Mouse (Mus musculus) stomach, embryonic 14.5 days (tissue): ENCODE data around the gene Fam169a. TPM values are rescaled to one million over a fixed set of nuclear protein-coding genes. Genes with fewer than 3 reads are reported as not detected.

Experiments used
- ATAC-seq: fragments of 200-750 bp; cut with Nextera tagmentation; 2 replicates; pipeline ENCODE4 v1.8.0; 2017; ENCODE audit warnings: low read depth, moderate TSS enrichment; ENCODE audit not compliant: insufficient number of reproducible peaks, insufficient read depth, low FRiP score
- H3K27ac ChIP-seq: fragments of 300-500 bp; sonication (generic); 2 replicates; pipeline ENCODE4 v1.5.1; 2014; ENCODE audit warnings: mild to moderate bottlenecking, low read length, moderate library complexity, mixed read lengths
- H3K27me3 ChIP-seq: fragments of 300-500 bp; sonication (generic); 2 replicates; pipeline ENCODE4 v1.6.1; 2014; ENCODE audit warnings: low read length, control low read depth, mixed read lengths; ENCODE audit not compliant: control insufficient read depth, insufficient read depth
- H3K36me3 ChIP-seq: fragments of 300-500 bp; sonication (generic); 2 replicates; pipeline ENCODE4 v1.6.1; 2014; ENCODE audit warnings: mild to moderate bottlenecking, control low read depth, low read length, moderate library complexity, mixed read lengths; ENCODE audit not compliant: control insufficient read depth, insufficient read depth
- H3K4me1 ChIP-seq: fragments of 300-500 bp; sonication (generic); 2 replicates; pipeline ENCODE4 v1.6.1; 2014; ENCODE audit warnings: low read length, control low read depth, mixed read lengths; ENCODE audit not compliant: control insufficient read depth, insufficient read depth
- H3K4me2 ChIP-seq: fragments of 300-500 bp; sonication (generic); replicated peaks from 2 replicates; pipeline ENCODE4 v1.6.1; 2014; ENCODE audit warnings: low read depth, low read length, control low read depth
- H3K4me3 ChIP-seq: fragments of 300-500 bp; sonication (generic); 2 replicates; pipeline ENCODE4 v1.5.1; 2014; ENCODE audit warnings: low read depth, low read length, control low read depth
- H3K9ac ChIP-seq: fragments of 300-500 bp; sonication (generic); replicated peaks from 2 replicates; pipeline ENCODE4 v1.6.1; 2014; ENCODE audit warnings: low read depth, mild to moderate bottlenecking, control low read depth, low read length, moderate library complexity, mixed read lengths
- H3K9me3 ChIP-seq: fragments of 300-500 bp; sonication (generic); 2 replicates; pipeline ENCODE4 v1.6.1; 2016; ENCODE audit warnings: low read depth, low read length, control low read depth; ENCODE audit not compliant: control insufficient read depth
- WGBS: fragments of 180-500 bp; shearing (Covaris S2); extraction: QIAGEN DNeasy Blood & Tissue Kit; methylation state at CpG from one replicate; pipeline ENCODE4 v1.1.7; 2014; 5-methylcytosine and 5-hydroxymethylcytosine counted together
- polyA plus RNA-seq: library from polyadenylated mRNA; unstranded; fragments of >200 nt; fragmentation: Nextera tagmentation; extraction: Ambion mirVana; gene quantifications from 2 replicates; pipeline ENCODE4 v1.2.1, GENCODE M21; 2014

The Fam169a gene
- polyA plus RNA-seq, 1 experiment from 2014 or later: 5.4 TPM

- H3K4me2 ChIP-seq: no peak overlapping the region
- H3K4me3 ChIP-seq: no peak overlapping the region
- no peak overlapping the region for H3K9ac ChIP-seq
- WGBS: 61% methylated on average over 8 of the region's 8 CpGs
- 0 out of 2 replicates have a peak, but pooled peaks cover 8% of the 10 kb centered on the region for H3K27me3 ChIP-seq
- H3K27ac ChIP-seq: no peak overlapping the region
- ATAC-seq: no peak
- no peaks in the 10 kb centered on the region for H3K9me3 ChIP-seq
- H3K4me1 ChIP-seq: no peaks in the 10 kb centered on the region
- H3K36me3 ChIP-seq: no peaks in the 10 kb centered on the region
These were observed 1.1 kb downstream of the Fam169a start for GRCm38 (mm10) chr13:97068151-97068550.

GRCm38 (mm10) chr13:97070931-97071625 lies 4.0 kb downstream of the Fam169a start:
- WGBS: 1% methylated on average over 49 of the region's 85 CpGs

GRCm38 (mm10) chr13:97071626-97072241 lies 4.6 kb downstream of the Fam169a start:
- Histone ChIP-seq H3K27me3 (0 out of 2 replicates have a peak, but pooled peaks cover 8% of the 10 kb centered on the region), H3K4me2 (peak overlapping the region; percentile 95), H3K27ac (no peak overlapping the region), H3K9ac (peak overlapping the region; percentile 52), H3K36me3 (no peaks in the 10 kb centered on the region), H3K9me3 (no peaks in the 10 kb centered on the region), H3K4me1 (no peaks in the 10 kb centered on the region), H3K4me3 (peak overlapping the region; percentile 75)
- ATAC-seq: peak; percentile 80; the same call in 1 of the 2 replicates
- WGBS: under 1% methylated on average over 66 of the region's 76 CpGs

More at GRCm38 (mm10) chr13:97070931-97071625, 4.0 kb downstream of the Fam169a start:
- H3K36me3 ChIP-seq: no peaks in the 10 kb centered on the region
- ATAC-seq: peak; percentile 74
- no peaks in the 10 kb centered on the region for H3K4me1 ChIP-seq
- H3K27ac ChIP-seq: no peak overlapping the region
- peak overlapping the region; percentile 75 for H3K4me3 ChIP-seq
- H3K27me3 ChIP-seq: 0 out of 2 replicates have a peak, but pooled peaks cover 8% of the 10 kb centered on the region
- peak overlapping the region; percentile 95 for H3K4me2 ChIP-seq
- H3K9me3 ChIP-seq: no peaks in the 10 kb centered on the region
- H3K9ac ChIP-seq: peak overlapping the region; percentile 52

GRCm38 (mm10) chr13:97073497-97073896 lies 6.4 kb downstream of the Fam169a start:
- Histone ChIP-seq H3K9ac (no peak overlapping the region), H3K4me1 (no peaks in the 10 kb centered on the region), H3K36me3 (no peaks in the 10 kb centered on the region), H3K27ac (no peak overlapping the region), H3K4me3 (no peak overlapping the region), H3K27me3 (0 out of 2 replicates have a peak, but pooled peaks cover 8% of the 10 kb centered on the region), H3K9me3 (no peaks in the 10 kb centered on the region), H3K4me2 (no peak overlapping the region)
- ATAC-seq: no peak
- WGBS: 33% methylated on average over 1 of the region's 1 CpGs

GRCm38 (mm10) chr13:97077556-97077955 lies 10.5 kb downstream of the Fam169a start:
- Histone ChIP-seq H3K36me3 (no peaks in the 10 kb centered on the region), H3K4me3 (no peak overlapping the region), H3K9ac (no peak overlapping the region), H3K9me3 (no peaks in the 10 kb centered on the region), H3K4me2 (no peak overlapping the region), H3K4me1 (no peaks in the 10 kb centered on the region), H3K27me3 (0 out of 2 replicates have a peak, but pooled peaks cover 2% of the 10 kb centered on the region), H3K27ac (no peak overlapping the region)
- no peak for ATAC-seq
- 95% methylated on average over 2 of the region's 2 CpGs for WGBS

- Histone ChIP-seq H3K27me3 (no peaks in the 10 kb centered on the region), H3K9ac (no peak overlapping the region), H3K27ac (no peak overlapping the region), H3K4me2 (no peak overlapping the region), H3K4me3 (no peak overlapping the region), H3K4me1 (no peaks in the 10 kb centered on the region), H3K36me3 (no peaks in the 10 kb centered on the region), H3K9me3 (no peaks in the 10 kb centered on the region)
- ATAC-seq: no peak
- WGBS: 77% methylated on average over 2 of the region's 2 CpGs
These were observed 13.1 kb downstream of the Fam169a start for GRCm38 (mm10) chr13:97080201-97080600.

GRCm38 (mm10) chr13:97080615-97081014 lies 13.5 kb downstream of the Fam169a start:
- Histone ChIP-seq H3K4me3 (no peak overlapping the region), H3K27me3 (no peaks in the 10 kb centered on the region), H3K4me2 (no peak overlapping the region), H3K9ac (no peak overlapping the region), H3K4me1 (no peaks in the 10 kb centered on the region), H3K36me3 (no peaks in the 10 kb centered on the region), H3K27ac (no peak overlapping the region), H3K9me3 (no peaks in the 10 kb centered on the region)
- ATAC-seq: no peak
- 87% methylated on average over 3 of the region's 3 CpGs for WGBS

GRCm38 (mm10) chr13:97082432-97082831 lies 15.3 kb downstream of the Fam169a start:
- no peak overlapping the region for H3K9ac ChIP-seq
- H3K4me3 ChIP-seq: no peak overlapping the region
- H3K4me1 ChIP-seq: no peaks in the 10 kb centered on the region
- H3K27ac ChIP-seq: no peak overlapping the region
- no peak overlapping the region for H3K4me2 ChIP-seq
- no peaks in the 10 kb centered on the region for H3K27me3 ChIP-seq
- peak; percentile 37; the same call in 1 of the 2 replicates for ATAC-seq
- WGBS: 76% methylated on average over 7 of the region's 7 CpGs
- no peaks in the 10 kb centered on the region for H3K36me3 ChIP-seq
- no peaks in the 10 kb centered on the region for H3K9me3 ChIP-seq
